Mouse (Mus musculus) intestine, postnatal 0 days (tissue): ENCODE results near the gene Fbxl14. TPM values are rescaled to one million over a fixed set of nuclear protein-coding genes. Genes with fewer than 3 reads are reported as not detected.
A peak's percentile ranks its signal among the peaks of the same experiment; 100 is the strongest.

ENCODE experiments used
- ATAC-seq: fragments of 200-750 bp; cut with Nextera tagmentation; 2 replicates; pipeline ENCODE4 v1.8.0; 2017; ENCODE audit warnings: mild to moderate bottlenecking, moderate TSS enrichment, moderate library complexity
- H3K27ac ChIP-seq: fragments of 300-500 bp; sonication (generic); 2 replicates; pipeline ENCODE4 v1.5.1; 2014; ENCODE audit warnings: mild to moderate bottlenecking, low read depth, low read length, moderate library complexity
- H3K27me3 ChIP-seq: fragments of 300-500 bp; sonication (generic); replicated peaks from 2 replicates; pipeline ENCODE4 v1.6.1; 2014; ENCODE audit warnings: low read length, mixed read lengths; ENCODE audit not compliant: control insufficient read depth, insufficient read depth
- H3K36me3 ChIP-seq: fragments of 300-500 bp; sonication (generic); 2 replicates; pipeline ENCODE4 v1.6.1; 2014; ENCODE audit warnings: mild to moderate bottlenecking, moderate library complexity; ENCODE audit not compliant: control insufficient read depth, insufficient read depth
- H3K4me1 ChIP-seq: fragments of 300-500 bp; sonication (generic); replicated peaks from 2 replicates; pipeline ENCODE4 v1.6.1; 2014; ENCODE audit warnings: antibody characterized with exemption, low read length, mixed read lengths; ENCODE audit not compliant: control insufficient read depth, insufficient read depth
- H3K4me2 ChIP-seq: fragments of 300-500 bp; sonication (generic); replicated peaks from 2 replicates; pipeline ENCODE4 v1.6.1; 2014; ENCODE audit warnings: low read depth, mild to moderate bottlenecking, moderate library complexity
- H3K4me3 ChIP-seq: fragments of 300-500 bp; sonication (generic); 2 replicates; pipeline ENCODE4 v1.5.1; 2014; ENCODE audit warnings: low read depth, low read length
- H3K9ac ChIP-seq: fragments of 300-500 bp; sonication (generic); 2 replicates; pipeline ENCODE4 v1.6.1; 2014; ENCODE audit warnings: mild to moderate bottlenecking, low read depth, low read length
- H3K9me3 ChIP-seq: fragments of 300-500 bp; sonication (generic); 2 replicates; pipeline ENCODE4 v1.6.1; 2016; ENCODE audit warnings: mixed run types; ENCODE audit not compliant: control insufficient read depth
- CTCF ChIP-seq: sonication (generic); IDR thresholded peaks from 2 replicates; pipeline ENCODE4 v1.5.1; 2016; ENCODE audit warnings: low read depth, mild to moderate bottlenecking, control low read depth, antibody characterized with exemption, moderate library complexity
- WGBS: fragments of 180-500 bp; shearing (Covaris S2); extraction: QIAGEN DNeasy Blood & Tissue Kit; methylation state at CpG from one replicate; pipeline ENCODE4 v1.1.7; 2014; 5-methylcytosine and 5-hydroxymethylcytosine counted together
- polyA plus RNA-seq: library from polyadenylated mRNA; unstranded; fragments of >200 nt; fragmentation: Nextera tagmentation; extraction: Ambion mirVana; gene quantifications from 2 replicates; pipeline ENCODE4 v1.2.1, GENCODE M21; 2015

Gene Fbxl14
- polyA plus RNA-seq, 1 experiment from 2014 or later: 4.0 TPM

DNA sequence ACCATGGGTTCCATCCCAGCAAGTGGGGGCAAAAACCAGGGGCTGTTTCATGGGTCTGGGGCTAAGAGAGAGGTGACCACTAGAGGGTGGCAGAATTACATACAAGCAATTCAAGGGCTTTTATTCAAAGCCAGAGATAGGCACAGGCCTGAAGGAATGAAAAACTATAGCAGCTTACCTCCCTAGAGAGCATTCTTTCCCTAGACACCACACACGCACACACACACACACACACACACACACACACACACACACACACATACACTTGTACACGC lies 11.7 kb upstream of the Fbxl14 start:
- no peaks in the 10 kb centered on the region; the same call in 1 of the 2 replicates for H3K4me1 ChIP-seq
- no peak overlapping the region for H3K9ac ChIP-seq
- 85% methylated on average over 2 of the region's 2 CpGs for WGBS

DNA sequence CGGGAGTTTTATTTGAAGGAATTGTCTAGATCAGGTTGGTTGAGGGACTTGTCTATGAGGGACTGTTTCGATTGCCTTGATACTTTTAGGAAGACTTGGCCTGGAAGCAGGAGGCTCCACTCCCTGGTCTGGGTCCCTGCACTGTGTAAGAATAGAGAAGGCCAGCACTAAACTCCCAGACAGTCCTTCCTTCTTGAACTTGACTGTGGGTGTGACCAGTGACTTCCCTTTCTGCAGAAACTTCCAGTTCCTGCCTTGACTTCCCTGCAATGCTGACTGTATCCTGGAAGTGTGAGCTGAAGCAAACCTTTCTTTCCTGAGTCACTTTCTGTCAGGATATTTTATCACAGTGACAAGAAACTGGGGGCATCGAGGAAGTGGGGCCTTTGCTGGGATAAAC lies 8.7 kb upstream of the Fbxl14 start:
- Histone ChIP-seq H3K9ac (no peak overlapping the region; the same call in 1 of the 2 replicates), H3K4me1 (no peaks in the 10 kb centered on the region; the same call in 1 of the 2 replicates), H3K9me3 (no peaks in the 10 kb centered on the region), H3K27me3 (no peaks in the 10 kb centered on the region), H3K27ac (no peak overlapping the region), H3K4me3 (no peak overlapping the region), H3K36me3 (no peaks in the 10 kb centered on the region), H3K4me2 (no peak overlapping the region)
- TF ChIP-seq CTCF: no peak
- 67% methylated on average over 3 of the region's 3 CpGs for WGBS
- no peak for ATAC-seq

More for the DNA sequence above, 11.7 kb upstream of the Fbxl14 start:
- Histone ChIP-seq H3K27ac (no peak overlapping the region), H3K4me2 (no peak overlapping the region), H3K4me3 (no peak overlapping the region), H3K9me3 (no peaks in the 10 kb centered on the region), H3K36me3 (no peaks in the 10 kb centered on the region), H3K27me3 (no peaks in the 10 kb centered on the region)
- TF ChIP-seq CTCF: peak; percentile 61
- ATAC-seq: no peak

DNA sequence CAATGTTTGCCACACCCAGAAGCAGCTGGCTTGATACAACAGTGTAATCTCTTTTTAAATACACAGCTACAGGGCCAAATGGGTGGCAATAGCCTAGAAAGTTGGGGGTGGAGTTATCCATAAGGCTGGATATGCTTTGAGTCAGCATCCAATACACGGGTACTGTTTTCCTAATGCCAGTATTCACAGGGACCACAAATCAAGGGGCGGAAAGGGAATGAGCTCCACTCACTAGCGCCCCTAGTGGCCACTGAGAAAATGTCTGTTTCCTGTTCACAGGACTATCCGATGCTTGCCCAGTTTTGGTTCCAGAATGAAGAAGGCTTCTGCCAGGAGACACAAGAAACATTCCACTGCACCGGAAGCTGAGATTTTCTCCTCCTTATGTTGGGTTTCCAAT lies 7.3 kb upstream of the Fbxl14 start:
- Histone ChIP-seq H3K4me2 (0 out of 2 replicates have a peak overlapping the region, but pooled peaks have one; percentile 17), H3K27ac (no peak overlapping the region), H3K9ac (no peak overlapping the region), H3K4me3 (no peak overlapping the region), H3K36me3 (no peaks in the 10 kb centered on the region), H3K4me1 (no peaks in the 10 kb centered on the region; the same call in 1 of the 2 replicates), H3K9me3 (no peaks in the 10 kb centered on the region), H3K27me3 (no peaks in the 10 kb centered on the region)
- TF ChIP-seq CTCF: peak; percentile 91
- ATAC-seq: no peak; the same call in 1 of the 2 replicates
- 30% methylated on average over 5 of the region's 5 CpGs for WGBS

DNA sequence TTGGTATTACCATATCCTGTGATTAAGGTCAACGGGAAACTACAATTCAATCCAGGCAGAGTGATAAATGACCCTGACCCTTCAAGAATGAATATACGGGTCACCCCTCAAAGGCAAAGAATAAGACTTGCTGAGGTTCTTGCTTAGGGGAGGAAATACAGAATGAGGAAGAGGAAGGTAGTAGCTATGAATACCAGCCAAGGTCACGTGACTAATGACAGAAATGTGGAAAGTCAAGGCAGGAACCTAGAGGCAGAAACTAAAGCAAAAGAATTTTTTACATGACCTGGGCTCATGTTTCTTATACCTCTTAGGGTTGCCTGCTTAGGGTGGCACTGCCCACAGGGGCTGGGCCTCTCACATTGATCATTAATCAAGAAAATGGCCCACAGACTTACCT lies 6.8 kb upstream of the Fbxl14 start:
- Histone ChIP-seq H3K9me3 (no peaks in the 10 kb centered on the region), H3K9ac (no peak overlapping the region), H3K27me3 (no peaks in the 10 kb centered on the region), H3K36me3 (no peaks in the 10 kb centered on the region), H3K27ac (no peak overlapping the region), H3K4me3 (no peak overlapping the region), H3K4me2 (no peak overlapping the region), H3K4me1 (peaks cover 3% of the 10 kb centered on the region; the same call in 1 of the 2 replicates)
- no peak for TF ChIP-seq CTCF
- WGBS: 68% methylated on average over 3 of the region's 3 CpGs
- no peak for ATAC-seq

DNA sequence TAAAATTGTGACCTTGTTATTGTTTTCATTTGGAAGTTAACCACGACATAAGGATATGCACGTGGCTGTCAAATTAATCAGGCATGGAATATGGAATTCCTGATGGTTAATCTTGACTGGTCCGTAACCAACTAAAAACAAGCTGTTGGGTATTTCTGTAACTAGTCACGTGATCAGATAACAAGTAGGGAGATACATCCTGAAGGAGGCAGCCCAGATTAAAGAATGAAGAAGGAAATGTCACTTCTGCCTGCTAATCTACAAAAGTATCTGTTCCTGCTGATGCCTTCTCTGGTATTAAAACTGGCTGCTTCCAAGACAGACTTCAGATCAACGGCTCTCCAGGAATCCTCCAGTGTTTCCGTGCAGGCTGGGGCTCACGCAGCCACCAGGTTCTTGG lies 6.0 kb upstream of the Fbxl14 start:
- Histone ChIP-seq H3K4me2 (peak overlapping the region; percentile 30), H3K36me3 (no peaks in the 10 kb centered on the region), H3K27ac (peak overlapping the region; percentile 5; the same call in 1 of the 2 replicates), H3K9me3 (no peaks in the 10 kb centered on the region), H3K4me3 (no peak overlapping the region), H3K4me1 (peaks cover 7% of the 10 kb centered on the region; the same call in 1 of the 2 replicates), H3K9ac (no peak overlapping the region), H3K27me3 (no peaks in the 10 kb centered on the region)
- WGBS: 63% methylated on average over 7 of the region's 7 CpGs
- no peak for ATAC-seq
- TF ChIP-seq CTCF: no peak

DNA sequence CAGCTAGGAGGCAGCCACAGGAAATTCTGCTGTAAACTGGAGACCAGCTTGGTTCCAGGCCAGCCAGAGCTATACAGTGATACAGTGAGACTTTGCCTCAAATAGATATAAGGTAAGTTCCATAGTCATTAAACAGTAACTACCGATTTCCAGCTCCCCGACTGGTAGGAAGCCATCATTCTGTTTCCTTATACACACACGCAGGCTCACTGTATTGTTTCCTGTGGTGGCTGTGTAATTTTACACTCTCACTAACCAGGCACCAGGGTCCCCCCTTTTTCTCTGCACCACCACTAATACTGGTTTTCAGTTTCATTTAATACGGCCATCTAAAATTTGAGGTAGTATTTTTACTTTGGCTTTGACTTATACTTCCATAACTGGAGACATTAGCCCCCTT lies 5.5 kb upstream of the Fbxl14 start:
- 48% methylated on average over 4 of the region's 4 CpGs for WGBS
- H3K4me2 ChIP-seq: peak overlapping the region; percentile 30; the same call in 1 of the 2 replicates
- H3K27ac ChIP-seq: peak overlapping the region; percentile 5; the same call in 1 of the 2 replicates
- ATAC-seq: peak; percentile 58; the same call in 1 of the 2 replicates
- no peaks in the 10 kb centered on the region for H3K9me3 ChIP-seq
- no peaks in the 10 kb centered on the region for H3K36me3 ChIP-seq
- peaks cover 7% of the 10 kb centered on the region; the same call in 1 of the 2 replicates for H3K4me1 ChIP-seq
- H3K27me3 ChIP-seq: no peaks in the 10 kb centered on the region
- TF ChIP-seq CTCF: no peak; the same call in 1 of the 2 replicates
- no peak overlapping the region for H3K4me3 ChIP-seq
- no peak overlapping the region for H3K9ac ChIP-seq

DNA sequence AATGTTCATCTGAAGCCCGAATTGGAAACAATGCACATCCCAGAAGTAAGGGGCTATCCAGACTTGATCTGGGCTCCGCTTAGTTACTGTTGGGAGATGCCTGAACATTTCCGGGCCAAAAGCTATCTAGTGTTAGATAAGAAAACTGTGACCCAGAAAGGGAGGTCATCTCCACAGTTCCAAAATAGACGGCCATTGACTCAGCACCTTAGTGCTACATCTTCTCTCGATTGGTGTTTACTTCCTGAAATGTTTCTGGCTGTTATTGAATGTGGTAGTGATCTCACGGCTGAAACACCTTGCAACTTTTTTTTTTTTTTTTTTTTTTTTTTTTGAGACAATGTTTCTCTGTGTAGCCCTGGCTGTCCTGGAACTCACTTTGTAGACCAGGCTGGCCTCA lies 3.5 kb upstream of the Fbxl14 start:
- Histone ChIP-seq H3K4me1 (peaks cover 12% of the 10 kb centered on the region), H3K4me2 (no peak overlapping the region), H3K4me3 (no peak overlapping the region), H3K27ac (no peak overlapping the region), H3K27me3 (no peaks in the 10 kb centered on the region), H3K9me3 (no peaks in the 10 kb centered on the region), H3K36me3 (0 out of 2 replicates have a peak, but pooled peaks cover 5% of the 10 kb centered on the region), H3K9ac (no peak overlapping the region)
- ATAC-seq: no peak
- no peak for TF ChIP-seq CTCF
- 81% methylated on average over 6 of the region's 6 CpGs for WGBS
